Mouse (Mus musculus) fat pad, adult 2 months (tissue): ENCODE data around the gene Dock2.
A peak's percentile ranks its signal among the peaks of the same experiment; 100 is the strongest.

Experiments
- DNase-seq: peaks from one replicate; pipeline ENCODE4 v3.0.0-alpha.2; 2011; ENCODE audit warnings: low read depth, low spot score; ENCODE audit errors: extremely low read depth

The Dock2 gene

GRCm38 (mm10) chr11:34212853-34213252 is 570.8 kb downstream of the Dock2 start:
- DNase-seq: no peak

GRCm38 (mm10) chr11:34207989-34208388 is 575.7 kb downstream of the Dock2 start, which contains the start of gene Foxi1:
Gene Foxi1, minus strand, starts transcription at chr11:34208089.
- no peak for DNase-seq

GRCm38 (mm10) chr11:34202769-34203168 is 580.9 kb downstream of the Dock2 start:
- DNase-seq: no peak

- DNase-seq: no peak
Measured at GRCm38 (mm10) chr11:34195142-34195541, 588.5 kb downstream of the Dock2 start.

GRCm38 (mm10) chr11:34194158-34194941 is 589.3 kb downstream of the Dock2 start:
- no peak for DNase-seq

GRCm38 (mm10) chr11:34193658-34194057 is 590.0 kb downstream of the Dock2 start:
- DNase-seq: no peak

- DNase-seq: peak; percentile 62
Measured at GRCm38 (mm10) chr11:34184266-34184665, 599.4 kb downstream of the Dock2 start.

GRCm38 (mm10) chr11:34181214-34182117 is 602.2 kb downstream of the Dock2 start:
- DNase-seq: peak; percentile 56

- peak; percentile 67 for DNase-seq
Measured at GRCm38 (mm10) chr11:34178752-34179151, 604.9 kb downstream of the Dock2 start.
